Mouse (Mus musculus) brain, embryonic 18.5 days (tissue): Measurements from ENCODE around the gene Inpp5f.
A peak's percentile ranks its signal among the peaks of the same experiment; 100 is the strongest.
"Not testable (repeated sequence)": the region's sequence is repeated elsewhere in the genome, so short reads cannot be mapped to it uniquely, and the experiment has no call there.

Experiments
- DNase-seq: peaks from one replicate; pipeline ENCODE4 v3.0.0-alpha.2; 2012; ENCODE audit warnings: low read depth, low spot score

Inpp5f gene

GRCm38 (mm10) chr7:128610897-128611798 lies at the start of gene Inpp5f:
TSS of gene Inpp5f (plus strand) at chr7:128611328.
- peak; percentile 96 for DNase-seq

- DNase-seq: no peak
These were observed 47.8 kb upstream of the Inpp5f start for GRCm38 (mm10) chr7:128563373-128563772.

- no peak for DNase-seq
These were observed 44.8 kb upstream of the Inpp5f start for GRCm38 (mm10) chr7:128566311-128566710.

GRCm38 (mm10) chr7:128567561-128568244 lies 43.4 kb upstream of the Inpp5f start:
- DNase-seq: no peak

- DNase-seq: not testable (repeated sequence)
These were observed 41.7 kb upstream of the Inpp5f start for GRCm38 (mm10) chr7:128569429-128569828.

GRCm38 (mm10) chr7:128569987-128570656 lies 41.0 kb upstream of the Inpp5f start:
- DNase-seq: no peak

- DNase-seq: not testable (repeated sequence)
These were observed 40.5 kb upstream of the Inpp5f start for GRCm38 (mm10) chr7:128570657-128571056.

GRCm38 (mm10) chr7:128572030-128572429 lies 39.1 kb upstream of the Inpp5f start:
- no peak for DNase-seq

- DNase-seq: no peak
These were observed 35.9 kb upstream of the Inpp5f start for GRCm38 (mm10) chr7:128575211-128575610.

- DNase-seq: no peak
These were observed 35.3 kb upstream of the Inpp5f start for GRCm38 (mm10) chr7:128575794-128576193.

GRCm38 (mm10) chr7:128577607-128578006 lies 33.5 kb upstream of the Inpp5f start:
- no peak for DNase-seq

GRCm38 (mm10) chr7:128578199-128578945 lies 32.8 kb upstream of the Inpp5f start:
- DNase-seq: no peak

- DNase-seq: no peak
These were observed 31.7 kb upstream of the Inpp5f start for GRCm38 (mm10) chr7:128579381-128579780.

- DNase-seq: no peak
These were observed 30.8 kb upstream of the Inpp5f start for GRCm38 (mm10) chr7:128580318-128580717.

GRCm38 (mm10) chr7:128581864-128582484 lies 29.2 kb upstream of the Inpp5f start:
- no peak for DNase-seq

- DNase-seq: no peak
These were observed 27.7 kb upstream of the Inpp5f start for GRCm38 (mm10) chr7:128583213-128583948.

GRCm38 (mm10) chr7:128587334-128587933 lies 23.7 kb upstream of the Inpp5f start:
- no peak for DNase-seq

GRCm38 (mm10) chr7:128591345-128592084 lies 19.6 kb upstream of the Inpp5f start:
- DNase-seq: no peak
